Mouse (Mus musculus) heart, postnatal 10 days (tissue): ENCODE measurements around the gene Acbd6. TPM values are rescaled to one million over a fixed set of nuclear protein-coding genes. Genes with fewer than 3 reads are reported as not detected.
A peak's percentile ranks its signal among the peaks of the same experiment; 100 is the strongest.

Experiments used
- DNase-seq, 2 experiments: peaks; one replicate each; pipeline ENCODE4 v3.0.0; 2021
- intact Hi-C: fragments of 180-260 bp; cut with DNase I; formaldehyde crosslinking; loops from one replicate; pipeline ENCODE4 v1.15.1; 2025
- total RNA-seq, 2 experiments: library from RNA; stranded (reverse); gene quantifications; 2 replicates each; pipeline ENCODE4 v1.2.3; 2021

The Acbd6 gene
- total RNA-seq, 2 experiments from 2014 or later = 63.4 to 64.7 TPM

DNA sequence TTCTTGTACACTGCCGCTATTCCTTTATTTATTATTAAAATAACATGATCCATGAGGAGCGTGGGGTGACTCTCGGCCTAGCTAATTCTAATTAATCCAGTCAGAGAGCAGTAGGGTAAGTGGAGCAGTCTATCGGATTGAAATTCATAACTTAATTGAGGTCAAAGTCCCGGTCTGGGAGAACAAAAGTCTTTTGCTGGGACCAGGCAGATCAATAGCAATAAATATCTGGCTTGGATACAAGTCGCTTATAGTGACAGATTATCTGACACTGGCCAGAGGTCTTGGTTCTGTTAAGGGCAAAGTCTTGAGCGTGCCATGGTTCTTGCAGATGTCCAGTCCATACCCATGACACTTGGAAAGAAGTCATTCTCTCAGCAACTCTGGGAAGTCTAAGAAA lies 78.7 kb downstream of the Acbd6 start:
- no peak for DNase-seq
- intact Hi-C loops = no loop called here

DNA sequence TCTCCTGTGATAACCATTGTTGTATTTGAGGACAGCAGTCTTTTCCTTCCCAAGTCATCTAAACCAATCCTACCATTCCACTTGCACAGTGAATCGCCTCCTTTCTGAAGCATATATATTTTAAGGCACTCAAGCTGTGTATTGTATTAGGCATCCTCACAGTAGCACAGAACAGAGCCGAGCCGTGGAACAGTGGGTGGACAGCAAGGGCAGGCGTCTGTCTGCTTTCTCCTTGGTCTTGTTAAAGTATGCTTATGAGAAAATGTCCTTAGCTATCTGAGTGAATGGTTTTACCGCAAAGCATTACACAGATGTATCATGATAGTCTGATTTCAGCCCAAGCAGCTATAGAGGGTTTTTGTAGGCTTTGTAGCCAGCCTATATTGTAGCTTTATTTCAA lies 87.9 kb downstream of the Acbd6 start:
- DNase-seq = no peak
- intact Hi-C loops = no loop called here

DNA sequence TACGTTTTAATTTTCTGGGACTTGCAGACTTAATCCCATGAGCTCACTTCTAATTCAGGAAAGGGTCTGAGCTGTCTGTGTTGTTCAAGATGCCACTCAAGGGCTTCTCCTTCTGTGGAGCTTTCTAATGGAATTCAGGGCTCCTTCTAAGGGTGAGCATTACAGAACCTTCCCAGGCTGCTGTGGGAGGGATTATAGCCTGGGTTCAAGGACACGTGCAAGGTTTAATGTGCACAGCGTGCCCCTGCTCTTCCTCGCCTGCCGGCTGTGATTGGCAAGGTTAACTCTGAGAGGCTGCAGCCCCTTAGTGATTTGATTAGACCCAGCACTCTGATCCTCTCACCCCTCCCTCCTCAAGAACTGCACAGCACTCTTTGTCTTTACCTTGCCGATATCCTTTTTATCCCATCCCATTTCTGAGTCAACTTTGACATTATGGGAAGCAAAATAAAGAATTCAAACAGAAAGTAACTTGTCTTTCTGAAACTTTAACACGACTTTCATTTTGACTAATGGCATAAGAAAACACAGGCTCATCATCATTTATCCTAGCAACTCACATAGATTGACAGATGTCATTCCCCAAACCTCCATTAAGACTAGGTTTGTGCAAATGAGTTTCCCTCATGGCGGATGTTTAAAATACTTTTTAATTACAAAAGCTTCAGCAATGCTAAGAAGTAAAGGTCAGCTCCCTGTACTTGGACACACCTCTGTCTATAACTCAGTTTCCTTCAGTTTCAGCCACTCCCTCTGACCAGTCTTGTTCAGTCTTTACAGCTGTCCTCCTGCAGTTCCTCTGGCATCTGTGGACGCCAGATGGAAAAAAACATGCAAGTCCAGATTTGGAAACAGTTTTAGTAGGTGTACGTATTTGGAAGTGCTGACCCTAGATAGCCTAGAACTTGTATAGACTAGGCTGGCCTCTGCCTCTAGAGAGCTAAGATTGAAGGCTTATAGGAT lies 88.7 kb downstream of the Acbd6 start:
- intact Hi-C loops = no loop called here
- no peak for DNase-seq

DNA sequence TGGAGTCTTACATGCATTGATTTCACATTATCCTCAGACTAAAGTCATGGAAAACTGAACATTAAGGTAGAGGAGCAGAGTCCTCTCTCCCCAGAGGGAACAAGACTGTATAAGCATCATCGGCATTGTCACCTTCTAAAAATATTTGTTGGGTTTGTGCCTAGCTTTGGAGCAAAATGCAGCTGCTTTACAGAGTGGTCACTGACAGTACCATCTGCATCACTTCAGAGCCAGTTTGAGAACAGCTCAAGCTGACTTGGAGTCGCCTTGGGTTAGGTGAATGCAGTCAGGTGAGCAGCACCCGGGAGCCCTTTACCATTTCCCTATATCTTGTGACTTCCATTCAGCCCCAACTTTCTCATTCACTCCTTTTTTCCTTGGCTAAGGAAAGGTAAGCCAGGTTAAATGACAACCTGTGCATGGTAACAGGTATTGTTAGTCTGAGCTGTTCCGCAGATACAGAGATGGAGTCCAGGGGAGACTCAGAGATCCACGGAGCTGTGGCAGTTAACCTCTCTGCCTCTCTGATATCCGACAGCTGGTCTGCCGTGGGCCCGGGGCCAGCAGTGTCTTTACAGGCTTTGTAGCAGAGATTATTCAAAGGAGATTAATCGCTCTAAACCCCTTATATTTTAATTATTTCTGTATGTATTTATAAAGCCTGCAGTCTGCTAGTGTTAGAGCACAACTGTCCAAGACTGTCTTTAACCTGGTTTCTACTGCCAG lies 92.4 kb downstream of the Acbd6 start:
- DNase-seq = peak; percentile 24 to 30
- intact Hi-C loops = no loop called here

- intact Hi-C loops = no loop called here
- DNase-seq = no peak
These were observed 97.0 kb downstream of the Acbd6 start for GRCm38 (mm10) chr1:155654961-155655360.

DNA sequence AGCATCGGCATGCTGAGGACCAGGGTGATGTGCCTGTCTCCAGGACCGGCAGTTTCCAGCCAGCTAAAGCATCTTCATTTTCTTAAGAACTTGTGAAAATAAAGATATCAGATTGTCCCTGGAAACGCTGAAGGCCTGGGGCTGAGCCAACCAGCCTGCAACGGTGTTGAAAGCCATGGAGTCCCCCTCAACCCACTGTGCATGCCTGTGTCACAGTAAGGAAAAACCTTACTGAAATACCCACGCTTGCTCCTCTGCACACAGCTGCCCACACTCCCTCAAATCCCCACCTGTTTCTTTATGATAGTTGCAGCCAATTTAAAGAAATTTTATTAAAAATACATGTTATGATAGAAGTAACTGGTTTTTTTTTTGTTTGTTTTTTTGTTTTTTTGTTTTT lies 98.4 kb downstream of the Acbd6 start:
- DNase-seq = no peak
- intact Hi-C loops = no loop called here

DNA sequence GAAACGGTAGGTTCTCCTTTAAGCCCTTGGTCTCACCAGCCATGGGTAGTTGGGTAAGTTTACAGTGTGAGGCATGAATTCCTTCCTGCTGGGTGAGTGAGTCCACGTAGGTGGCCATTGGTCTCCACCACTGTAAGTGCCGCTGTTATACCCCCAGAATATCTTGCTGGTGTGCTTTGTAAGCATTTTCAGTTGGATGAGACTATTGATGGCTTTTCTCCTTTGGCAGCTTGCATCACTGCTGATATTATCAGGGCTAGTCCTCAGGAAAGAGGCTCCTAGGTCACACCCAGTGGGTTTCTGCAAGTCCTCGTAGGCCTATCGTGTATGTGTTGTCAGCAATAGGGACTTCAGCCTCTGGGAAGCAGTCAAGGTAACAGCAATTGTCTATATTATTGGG lies 106.1 kb downstream of the Acbd6 start:
- intact Hi-C loops = no loop called here
- no peak for DNase-seq

- DNase-seq = no peak
- intact Hi-C loops = no loop called here
These were observed 117.7 kb downstream of the Acbd6 start for GRCm38 (mm10) chr1:155675570-155675969.

DNA sequence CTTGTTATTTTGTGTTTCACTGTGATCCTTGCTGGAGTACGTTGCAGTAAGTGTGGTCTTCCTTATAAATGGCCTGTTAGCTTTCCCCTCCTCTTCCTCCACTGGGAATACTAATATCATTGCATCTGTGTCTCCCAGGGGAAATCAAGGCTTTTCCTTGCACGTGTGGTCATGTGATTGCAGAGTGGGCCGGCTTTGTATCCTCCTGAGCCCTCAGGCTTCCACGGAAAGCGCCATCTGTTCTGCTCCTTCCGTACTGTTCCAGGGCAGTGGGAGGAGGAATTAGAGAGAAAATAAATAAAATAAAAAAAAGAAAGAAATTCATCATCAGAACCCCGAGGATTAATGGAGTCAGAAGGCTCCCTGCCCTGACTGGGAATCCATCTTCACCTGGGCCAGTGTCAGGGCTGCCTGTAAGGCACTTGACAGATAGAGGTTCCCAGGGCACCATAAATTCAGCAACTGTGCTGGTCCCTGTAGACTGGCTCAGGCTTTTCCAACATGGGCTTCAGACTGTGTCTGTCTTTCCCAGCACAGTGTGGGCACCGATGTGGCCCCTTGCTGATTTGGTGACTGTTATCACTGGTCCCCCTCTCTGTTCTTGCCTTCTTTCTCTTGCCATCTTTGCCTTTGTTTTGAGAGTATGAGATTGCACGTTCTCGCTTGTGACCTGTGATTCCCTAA lies 123.3 kb downstream of the Acbd6 start:
- no peak for DNase-seq
- intact Hi-C loops = no loop called here

- intact Hi-C loops = no loop called here
- no peak for DNase-seq
These were observed 128.9 kb downstream of the Acbd6 start for GRCm38 (mm10) chr1:155686816-155687215.

DNA sequence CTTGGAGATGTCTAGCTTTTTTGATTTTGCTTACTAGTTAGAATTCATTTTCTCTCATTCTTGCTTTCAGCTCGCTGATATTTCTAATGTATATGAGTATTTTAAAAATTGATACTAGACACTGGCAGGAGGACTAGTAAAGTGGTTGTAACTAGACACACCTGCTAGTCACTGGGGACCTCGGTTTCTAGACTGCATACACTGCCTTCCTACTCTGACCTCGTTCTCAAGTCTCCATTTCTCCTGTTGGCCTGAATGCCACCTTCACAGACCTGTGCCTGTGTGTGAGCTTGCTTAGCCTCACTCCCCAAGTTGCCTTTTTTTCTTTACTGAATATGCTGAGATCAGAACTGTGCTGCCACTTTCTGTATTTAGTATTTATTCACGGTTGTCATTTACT lies 131.2 kb downstream of the Acbd6 start:
- DNase-seq = no peak
- intact Hi-C loops = no loop called here

GRCm38 (mm10) chr1:155689558-155689957 lies 131.6 kb downstream of the Acbd6 start:
- intact Hi-C loops = no loop called here
- no peak for DNase-seq

DNA sequence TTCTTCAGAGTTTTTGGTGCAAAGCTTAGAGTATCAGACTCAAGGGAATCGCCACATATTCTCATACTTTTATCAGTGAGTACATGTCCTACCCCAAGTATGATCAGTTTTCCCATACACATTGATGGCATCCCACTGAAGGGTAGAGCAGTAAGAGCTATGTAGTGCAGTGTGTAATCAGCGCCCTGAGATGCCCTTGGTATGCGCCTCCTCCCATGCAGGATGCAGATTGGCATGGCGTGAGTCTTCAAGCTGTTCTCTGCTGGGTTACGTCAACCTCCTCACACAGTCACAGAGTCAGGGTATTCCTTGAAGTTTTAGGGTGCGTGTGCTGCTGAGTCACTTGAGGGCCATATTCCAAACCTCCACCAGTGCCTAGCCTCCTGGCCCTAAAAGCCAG lies 134.3 kb downstream of the Acbd6 start:
- intact Hi-C loops = no loop called here
- no peak for DNase-seq

GRCm38 (mm10) chr1:155693026-155693425 lies 135.1 kb downstream of the Acbd6 start:
- DNase-seq = no peak
- intact Hi-C loops = no loop called here

- intact Hi-C loops = no loop called here
- DNase-seq = no peak
These were observed 135.5 kb downstream of the Acbd6 start for GRCm38 (mm10) chr1:155693443-155693842.

DNA sequence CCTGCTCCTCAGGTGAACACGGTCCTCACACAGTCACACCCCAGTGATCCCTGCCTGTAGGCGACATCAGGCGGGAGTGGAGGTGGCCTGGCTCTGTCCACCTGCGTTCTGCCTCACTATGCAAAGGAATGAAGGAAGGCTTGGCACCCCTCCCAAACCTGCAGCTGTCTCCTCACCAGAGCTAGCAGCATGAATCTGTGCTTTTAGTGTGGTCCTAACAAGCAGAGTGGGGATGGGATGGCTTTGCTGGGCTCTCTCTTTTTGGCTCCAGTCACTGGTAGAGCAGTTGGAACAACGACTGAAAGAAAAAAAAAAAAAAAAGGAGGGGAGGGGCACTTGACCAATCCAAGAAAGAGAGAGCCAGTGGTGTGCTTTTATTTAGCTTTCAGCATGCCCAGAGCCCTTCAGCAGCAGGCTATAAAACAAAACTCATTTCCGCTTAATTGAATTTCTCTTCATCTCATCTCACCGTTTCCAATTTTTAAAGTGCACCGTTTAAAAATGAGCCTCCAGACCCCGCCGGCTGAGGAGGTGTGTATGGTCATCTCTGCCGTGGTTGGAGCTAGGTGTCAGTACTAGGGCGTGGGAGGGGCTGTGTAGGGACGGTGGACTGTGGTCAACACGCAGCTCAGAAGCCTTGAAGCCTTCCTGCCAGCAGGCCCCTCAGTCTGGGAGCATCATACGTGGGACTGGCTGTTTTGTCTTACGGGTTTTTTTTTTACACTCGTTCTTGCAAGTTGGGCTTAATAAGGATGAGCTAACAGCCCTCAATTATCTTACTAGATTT lies 140.6 kb downstream of the Acbd6 start:
- no peak for DNase-seq
- intact Hi-C loops = no loop called here

- peak in 1 of 2 experiments; percentile 24 for DNase-seq
- intact Hi-C loops = no loop called here
These were observed 143.0 kb downstream of the Acbd6 start for GRCm38 (mm10) chr1:155700886-155701285.

- DNase-seq = no peak
- intact Hi-C loops = no loop called here
These were observed 145.3 kb downstream of the Acbd6 start for GRCm38 (mm10) chr1:155703191-155703680.

DNA sequence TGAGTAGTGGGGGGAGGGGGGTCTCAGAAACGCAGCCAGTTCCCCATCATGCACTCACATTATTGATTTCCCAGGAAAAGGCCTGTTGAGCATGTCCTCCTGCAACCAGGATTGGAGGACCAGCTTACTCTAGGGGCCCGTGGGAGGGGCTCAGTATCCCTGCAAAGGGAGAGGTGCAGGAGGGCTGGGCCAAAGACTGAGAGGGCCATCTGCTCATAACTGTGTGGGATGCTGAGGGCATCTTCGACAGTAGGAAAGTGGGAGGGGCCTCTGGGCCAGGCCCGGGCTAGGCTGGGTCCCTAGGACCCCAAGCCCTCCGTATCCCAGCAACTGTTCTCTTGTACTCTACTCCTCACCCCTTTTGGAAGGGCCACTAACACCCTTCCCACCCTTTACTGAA lies 146.3 kb downstream of the Acbd6 start:
- DNase-seq = no peak
- intact Hi-C loops = no loop called here

DNA sequence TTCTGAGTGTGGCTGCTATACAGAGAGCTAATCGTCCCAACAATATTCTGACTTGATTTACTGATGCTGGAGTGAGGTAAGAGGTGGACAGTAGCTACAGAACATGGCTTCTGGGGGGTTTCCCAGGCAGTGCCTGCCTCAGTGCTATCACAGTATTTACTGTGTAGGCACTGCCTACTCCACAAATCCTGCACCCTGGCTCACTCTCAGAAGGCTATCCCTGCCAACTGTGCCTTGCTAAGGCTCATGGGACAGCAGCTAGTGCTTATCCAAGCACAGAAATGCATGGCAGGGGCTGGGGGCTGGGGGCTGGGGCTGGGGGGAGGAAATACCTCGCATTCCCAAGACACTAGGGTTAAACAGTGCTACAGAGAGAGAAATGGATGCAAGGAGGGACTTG lies 155.4 kb downstream of the Acbd6 start:
- DNase-seq = peak in 1 of 2 experiments; percentile 43
- intact Hi-C loops = no loop called here
